Mouse (Mus musculus): ENCODE data around the gene Ndufc1. TPM values are rescaled to one million over a fixed set of nuclear protein-coding genes. Genes with fewer than 3 reads are reported as not detected.

Ndufc1 gene
- polyA plus RNA-seq, 1 experiment from 2014 or later, result 650 TPM

DNA sequence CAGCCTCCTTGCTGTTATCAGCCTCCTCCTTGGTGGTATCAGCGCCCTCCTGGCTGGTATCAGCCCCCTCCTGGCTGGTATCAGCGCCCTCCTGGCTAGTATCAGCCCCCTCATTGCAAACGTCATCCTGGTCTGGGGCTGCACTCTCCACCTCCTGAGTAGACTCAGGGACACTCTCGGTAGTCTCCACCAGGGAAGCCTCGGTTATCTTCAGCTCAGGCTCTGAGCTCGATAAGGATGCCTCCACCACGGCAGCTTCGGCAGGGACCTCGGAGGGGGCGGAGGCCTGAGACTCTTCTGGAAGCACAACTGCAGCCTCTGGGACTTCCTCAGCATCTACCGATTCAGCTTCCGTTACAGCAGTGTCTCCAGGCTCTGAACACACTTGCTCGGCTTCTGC lies 19.9 kb downstream of the Ndufc1 start:
- H3K27me3 ChIP-seq (ENCODE audit: insufficient read depth, low read length), result no peaks in the 10 kb centered on the region
- no peak overlapping the region for H3K27ac ChIP-seq (ENCODE audit: low read depth)
- no peaks in the 10 kb centered on the region for H3K4me1 ChIP-seq (ENCODE audit: insufficient read depth)
- WGBS, result 3% methylated on average over 13 of the region's 13 CpGs
- TF ChIP-seq CTCF (IDR thresholded peaks at IDR 0.05; ENCODE audit: low read depth), result no peak
- H3K4me3 ChIP-seq (ENCODE audit: low read depth, low read length), result peak overlapping the region; percentile 18; the same call in 1 of the 2 replicates
- H3K36me3 ChIP-seq (ENCODE audit: insufficient read depth), result no peaks in the 10 kb centered on the region
- peak overlapping the region; percentile 58 for H3K4me2 ChIP-seq
- DNase-seq (peak; percentile 34), ATAC-seq (ENCODE audit: insufficient read depth) (peak; percentile 60)
- H3K9ac ChIP-seq, result peak overlapping the region; percentile 38
- H3K9me3 ChIP-seq (ENCODE audit: low read depth, low read length), result no peaks in the 10 kb centered on the region

DNA sequence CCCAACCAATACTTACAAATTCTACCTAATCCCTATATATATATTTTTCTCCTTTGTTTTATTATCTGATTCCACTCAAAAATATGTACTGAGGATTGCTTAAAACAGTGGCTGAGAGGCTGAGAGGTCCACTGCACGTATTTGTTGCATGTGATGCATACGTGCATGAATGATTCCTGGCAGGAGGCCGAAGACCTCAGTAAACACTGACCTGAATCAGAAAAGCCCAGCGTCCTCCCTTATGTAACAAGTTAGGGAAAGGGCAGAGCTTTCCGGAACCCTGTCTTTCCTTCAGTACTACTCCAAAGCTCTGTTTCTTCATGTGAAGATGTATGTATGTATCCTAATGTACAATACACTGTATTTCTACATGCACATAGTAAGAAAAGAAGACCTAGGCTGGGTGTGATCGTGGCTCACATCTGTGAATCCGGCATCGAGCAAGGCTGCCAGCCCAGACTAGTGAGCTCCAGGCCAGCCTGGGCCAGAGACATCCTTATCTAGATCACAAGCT lies 20.9 kb downstream of the Ndufc1 start:
- 50% methylated on average over 8 of the region's 8 CpGs for WGBS
- Histone ChIP-seq H3K4me2 (no peak overlapping the region), H3K9me3 (ENCODE audit: low read depth, low read length) (no peaks in the 10 kb centered on the region), H3K9ac (no peak overlapping the region), H3K27ac (ENCODE audit: low read depth) (no peak overlapping the region), H3K4me1 (ENCODE audit: insufficient read depth) (no peaks in the 10 kb centered on the region), H3K36me3 (ENCODE audit: insufficient read depth) (no peaks in the 10 kb centered on the region), H3K27me3 (ENCODE audit: insufficient read depth, low read length) (no peaks in the 10 kb centered on the region), H3K4me3 (ENCODE audit: low read depth, low read length) (no peak overlapping the region)
- TF ChIP-seq CTCF (IDR thresholded peaks at IDR 0.05; ENCODE audit: low read depth), result no peak
- no peak for DNase-seq
- no peak for ATAC-seq (ENCODE audit: insufficient read depth)

- H3K4me2 ChIP-seq, result no peak overlapping the region
- H3K9ac ChIP-seq, result no peak overlapping the region
- 61% methylated on average over 3 of the region's 3 CpGs for WGBS
Measured at GRCm38 (mm10) chr3:51387134-51387451, 21.7 kb downstream of the Ndufc1 start.

GRCm38 (mm10) chr3:51386441-51387133 lies 22.2 kb downstream of the Ndufc1 start:
- H3K4me2 ChIP-seq, result no peak overlapping the region
- no peaks in the 10 kb centered on the region for H3K4me1 ChIP-seq (ENCODE audit: insufficient read depth)
- no peak for DNase-seq
- H3K36me3 ChIP-seq (ENCODE audit: insufficient read depth), result no peaks in the 10 kb centered on the region
- no peak for TF ChIP-seq CTCF (IDR thresholded peaks at IDR 0.05; ENCODE audit: low read depth)
- no peak for ATAC-seq (ENCODE audit: insufficient read depth)
- H3K27ac ChIP-seq (ENCODE audit: low read depth), result no peak overlapping the region
- WGBS, result 46% methylated on average over 12 of the region's 12 CpGs
- no peaks in the 10 kb centered on the region for H3K27me3 ChIP-seq (ENCODE audit: insufficient read depth, low read length)
- no peak overlapping the region for H3K9ac ChIP-seq
- no peak overlapping the region for H3K4me3 ChIP-seq (ENCODE audit: low read depth, low read length)
- no peaks in the 10 kb centered on the region for H3K9me3 ChIP-seq (ENCODE audit: low read depth, low read length)

More at GRCm38 (mm10) chr3:51387134-51387451, 21.7 kb downstream of the Ndufc1 start:
- no peak overlapping the region for H3K4me3 ChIP-seq (ENCODE audit: low read depth, low read length)
- H3K4me1 ChIP-seq (ENCODE audit: insufficient read depth), result no peaks in the 10 kb centered on the region
- no peak for DNase-seq
- TF ChIP-seq CTCF (IDR thresholded peaks at IDR 0.05; ENCODE audit: low read depth), result no peak
- no peaks in the 10 kb centered on the region for H3K36me3 ChIP-seq (ENCODE audit: insufficient read depth)
- H3K9me3 ChIP-seq (ENCODE audit: low read depth, low read length), result no peaks in the 10 kb centered on the region
- H3K27ac ChIP-seq (ENCODE audit: low read depth), result no peak overlapping the region
- H3K27me3 ChIP-seq (ENCODE audit: insufficient read depth, low read length), result no peaks in the 10 kb centered on the region
- no peak for ATAC-seq (ENCODE audit: insufficient read depth)

DNA sequence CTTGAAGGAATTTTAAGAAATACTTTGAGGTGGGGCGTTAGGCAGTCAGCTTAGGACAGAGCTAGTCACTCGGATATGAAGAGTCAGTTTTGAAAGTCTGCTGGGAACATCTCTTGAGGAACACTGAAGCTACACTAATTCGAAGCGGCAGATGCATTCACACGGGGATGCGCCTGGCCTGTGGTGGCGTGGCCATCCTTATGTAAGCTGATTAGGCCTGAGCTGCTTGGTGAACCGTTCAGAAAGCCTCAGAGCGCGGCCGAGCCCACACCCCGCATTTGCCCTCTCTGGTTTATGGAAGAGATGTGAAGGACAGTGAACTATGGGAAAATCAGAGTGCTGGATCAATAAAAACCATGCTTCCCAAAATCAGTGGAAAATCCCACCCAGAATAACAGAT lies 25.4 kb downstream of the Ndufc1 start:
- H3K4me2 ChIP-seq, result no peak overlapping the region
- H3K9ac ChIP-seq, result no peak overlapping the region
- DNase-seq (no peak), ATAC-seq (ENCODE audit: insufficient read depth) (no peak)
- no peaks in the 10 kb centered on the region for H3K36me3 ChIP-seq (ENCODE audit: insufficient read depth)
- no peaks in the 10 kb centered on the region for H3K9me3 ChIP-seq (ENCODE audit: low read depth, low read length)
- H3K27me3 ChIP-seq (ENCODE audit: insufficient read depth, low read length), result no peaks in the 10 kb centered on the region
- H3K27ac ChIP-seq (ENCODE audit: low read depth), result no peak overlapping the region
- TF ChIP-seq CTCF (IDR thresholded peaks at IDR 0.05; ENCODE audit: low read depth), result no peak
- H3K4me3 ChIP-seq (ENCODE audit: low read depth, low read length), result no peak overlapping the region
- H3K4me1 ChIP-seq (ENCODE audit: insufficient read depth), result no peaks in the 10 kb centered on the region
- WGBS, result 77% methylated on average over 12 of the region's 12 CpGs

DNA sequence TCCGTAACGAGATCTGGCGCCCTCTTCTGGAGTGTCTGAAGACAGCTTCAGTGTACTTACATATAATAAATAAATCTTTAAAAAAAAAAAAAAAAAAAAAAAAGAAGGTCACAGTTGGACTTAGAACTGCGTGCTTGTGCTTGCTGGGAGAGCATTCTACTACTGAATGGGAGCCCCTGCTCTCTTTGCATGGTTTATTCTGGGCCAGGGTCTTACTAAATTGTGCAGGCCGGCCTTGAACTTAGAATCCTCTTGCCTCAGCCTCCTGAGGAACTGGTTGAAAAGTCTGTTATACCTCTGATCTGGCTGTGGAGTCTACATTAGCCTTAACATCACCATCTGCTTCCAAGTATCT lies 28.2 kb downstream of the Ndufc1 start:
- Histone ChIP-seq H3K27ac (ENCODE audit: low read depth) (no peak overlapping the region), H3K4me2 (no peak overlapping the region), H3K27me3 (ENCODE audit: insufficient read depth, low read length) (no peaks in the 10 kb centered on the region), H3K9me3 (ENCODE audit: low read depth, low read length) (no peaks in the 10 kb centered on the region), H3K4me1 (ENCODE audit: insufficient read depth) (no peaks in the 10 kb centered on the region), H3K9ac (no peak overlapping the region), H3K4me3 (ENCODE audit: low read depth, low read length) (no peak overlapping the region), H3K36me3 (ENCODE audit: insufficient read depth) (no peaks in the 10 kb centered on the region)
- 70% methylated on average over 2 of the region's 5 CpGs for WGBS
- no peak for DNase-seq
- no peak for ATAC-seq (ENCODE audit: insufficient read depth)
- no peak for TF ChIP-seq CTCF (IDR thresholded peaks at IDR 0.05; ENCODE audit: low read depth)

- Histone ChIP-seq H3K4me3 (ENCODE audit: low read depth, low read length) (no peak overlapping the region), H3K9ac (no peak overlapping the region), H3K4me2 (no peak overlapping the region), H3K9me3 (ENCODE audit: low read depth, low read length) (no peaks in the 10 kb centered on the region), H3K36me3 (ENCODE audit: insufficient read depth) (no peaks in the 10 kb centered on the region), H3K27me3 (ENCODE audit: insufficient read depth, low read length) (no peaks in the 10 kb centered on the region), H3K27ac (ENCODE audit: low read depth) (no peak overlapping the region), H3K4me1 (ENCODE audit: insufficient read depth) (no peaks in the 10 kb centered on the region)
- 67% methylated on average over 5 of the region's 5 CpGs for WGBS
- DNase-seq (peak; percentile 70), ATAC-seq (ENCODE audit: insufficient read depth) (peak; percentile 17; the same call in 1 of the 2 replicates)
- TF ChIP-seq CTCF (IDR thresholded peaks at IDR 0.05; ENCODE audit: low read depth), result no peak
Measured at GRCm38 (mm10) chr3:51379786-51380659, 28.8 kb downstream of the Ndufc1 start.
